Mouse (Mus musculus): Measurements from ENCODE around the gene Nemf. TPM values are rescaled to one million over a fixed set of nuclear protein-coding genes. Genes with fewer than 3 reads are reported as not detected.

The Nemf gene
- polyA plus RNA-seq, 1 experiment from 2014 or later = 71.8 TPM

- Histone ChIP-seq H3K27me3 (replicated peaks) (no peaks in the 10 kb centered on the region), H3K4me2 (replicated peaks) (no peak overlapping the region), H3K27ac (no peak overlapping the region), H3K36me3 (no peaks in the 10 kb centered on the region), H3K4me3 (replicated peaks) (no peak overlapping the region), H3K9me3 (no peaks in the 10 kb centered on the region), H3K9ac (no peak overlapping the region), H3K4me1 (replicated peaks) (no peaks in the 10 kb centered on the region)
- ATAC-seq = no peak
- 82% methylated on average over 2 of the region's 2 CpGs for WGBS
Observed at GRCm38 (mm10) chr12:69268956-69269355, 88.0 kb downstream of the Nemf start.

- H3K4me2 ChIP-seq (replicated peaks) = no peak overlapping the region
- no peaks in the 10 kb centered on the region for H3K27me3 ChIP-seq (replicated peaks)
- WGBS = 73% methylated on average over 11 of the region's 11 CpGs
Observed at GRCm38 (mm10) chr12:69267956-69268632, 88.9 kb downstream of the Nemf start.

GRCm38 (mm10) chr12:69265031-69265430 is 91.9 kb downstream of the Nemf start:
- no peaks in the 10 kb centered on the region for H3K4me1 ChIP-seq (replicated peaks)
- no peak for ATAC-seq
- no peak overlapping the region for H3K9ac ChIP-seq
- no peak overlapping the region for H3K4me3 ChIP-seq (replicated peaks)
- no peaks in the 10 kb centered on the region for H3K36me3 ChIP-seq
- no peaks in the 10 kb centered on the region for H3K27me3 ChIP-seq (replicated peaks)
- 84% methylated on average over 3 of the region's 3 CpGs for WGBS
- no peak overlapping the region for H3K27ac ChIP-seq
- H3K9me3 ChIP-seq = no peaks in the 10 kb centered on the region
- no peak overlapping the region for H3K4me2 ChIP-seq (replicated peaks)

More at GRCm38 (mm10) chr12:69267956-69268632, 88.9 kb downstream of the Nemf start:
- no peak overlapping the region for H3K9ac ChIP-seq
- no peaks in the 10 kb centered on the region for H3K9me3 ChIP-seq
- H3K36me3 ChIP-seq = no peaks in the 10 kb centered on the region
- no peak overlapping the region for H3K27ac ChIP-seq
- no peak for ATAC-seq
- H3K4me3 ChIP-seq (replicated peaks) = no peak overlapping the region
- H3K4me1 ChIP-seq (replicated peaks) = no peaks in the 10 kb centered on the region

GRCm38 (mm10) chr12:69262251-69262650 is 94.7 kb downstream of the Nemf start:
- Histone ChIP-seq H3K4me2 (replicated peaks) (no peak overlapping the region), H3K27me3 (replicated peaks) (no peaks in the 10 kb centered on the region), H3K27ac (no peak overlapping the region), H3K36me3 (no peaks in the 10 kb centered on the region), H3K4me3 (replicated peaks) (no peak overlapping the region), H3K4me1 (replicated peaks) (no peaks in the 10 kb centered on the region), H3K9ac (no peak overlapping the region), H3K9me3 (no peaks in the 10 kb centered on the region)
- ATAC-seq = no peak
- WGBS = 90% methylated on average over 5 of the region's 5 CpGs

Other genes with a start within 250 kb of the Nemf start
- gene Rps29, start 198.0 kb downstream of the Nemf start, polyA plus RNA-seq (2015; fragmentation: Nextera tagmentation; extraction: Ambion mirVana) = 1,714 and 2,016 TPM in 2 replicates
- 17.2 and 17.8 TPM in 2 replicates for gene Lrr1, start 188.4 kb downstream of the Nemf start, polyA plus RNA-seq (2015; fragmentation: Nextera tagmentation; extraction: Ambion mirVana)
- 720 and 763 TPM in 2 replicates for gene Rpl36al, start 173.1 kb downstream of the Nemf start, polyA plus RNA-seq (2015; fragmentation: Nextera tagmentation; extraction: Ambion mirVana)
- gene Mgat2, start 173.0 kb downstream of the Nemf start, polyA plus RNA-seq (2015; fragmentation: Nextera tagmentation; extraction: Ambion mirVana) = 52.8 and 58.7 TPM in 2 replicates
- 25.4 and 28.6 TPM in 2 replicates for gene Gm49383, start 160.1 kb downstream of the Nemf start, polyA plus RNA-seq (2015; fragmentation: Nextera tagmentation; extraction: Ambion mirVana)
- gene Dnaaf2, start 158.7 kb downstream of the Nemf start, polyA plus RNA-seq (2015; fragmentation: Nextera tagmentation; extraction: Ambion mirVana) = 9.0 and 9.1 TPM in 2 replicates
- 23.7 and 24.7 TPM in 2 replicates for gene Gm49384, start 152.9 kb downstream of the Nemf start, polyA plus RNA-seq (2015; fragmentation: Nextera tagmentation; extraction: Ambion mirVana)
- gene Pole2, start 129.0 kb downstream of the Nemf start, polyA plus RNA-seq (2015; fragmentation: Nextera tagmentation; extraction: Ambion mirVana) = 23.4 and 25.9 TPM in 2 replicates
- 5.0 and 7.4 TPM in 2 replicates for gene Klhdc1, start 116.0 kb downstream of the Nemf start, polyA plus RNA-seq (2015; fragmentation: Nextera tagmentation; extraction: Ambion mirVana)
- gene Klhdc2, start 60.5 kb downstream of the Nemf start, polyA plus RNA-seq (2015; fragmentation: Nextera tagmentation; extraction: Ambion mirVana) = 107 and 115 TPM in 2 replicates
- 49.5 and 54.9 TPM in 2 replicates for gene Arf6, start 15.0 kb upstream of the Nemf start, polyA plus RNA-seq (2015; fragmentation: Nextera tagmentation; extraction: Ambion mirVana)
- gene Gm9887, start 15.3 kb upstream of the Nemf start, polyA plus RNA-seq (2015; fragmentation: Nextera tagmentation; extraction: Ambion mirVana) = 1.7 and 2.0 TPM in 2 replicates
- 25.6 and 26.7 TPM in 2 replicates for gene Vcpkmt, start 225.9 kb upstream of the Nemf start, polyA plus RNA-seq (2015; fragmentation: Nextera tagmentation; extraction: Ambion mirVana)